26 mouse cellular contexts compared by ENCODE assay signal in the genomic region with DNA sequence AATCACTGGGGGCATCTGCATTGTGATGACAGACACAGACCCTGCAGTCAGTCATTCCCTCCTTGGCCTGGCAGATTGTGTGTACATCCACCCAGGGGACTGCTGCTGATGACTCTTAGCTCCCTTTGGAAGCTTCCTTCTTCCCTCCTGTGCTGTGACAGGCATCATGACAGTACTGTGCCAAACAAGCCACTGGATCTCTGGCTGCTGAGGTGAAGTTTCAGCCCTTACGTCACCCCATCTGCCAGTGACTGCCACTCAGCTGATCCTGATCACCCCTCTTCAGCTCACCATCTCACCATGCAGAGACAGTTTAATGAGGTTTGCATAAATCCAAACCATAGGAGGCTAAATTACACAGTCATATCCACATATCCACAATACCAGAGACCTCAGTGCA.
DNase-seq lines count a peak whose midpoint lies in the region; ATAC-seq and TF ChIP-seq lines count a peak whose summit lies in the region.
"Had no signal": no experiment of that assay in that cellular context is flagged by ENCODE, and none has a peak within 500 bp of the region (broad histone marks: within the 10 kb centered on the region; RNA-seq: fewer than 3 reads in every experiment).

No protein-coding gene starts in this region.

- no peak for TF ChIP-seq CTCF in forebrain, postnatal 0 days (IDR thresholded peaks at IDR 0.05; ENCODE audit: low read depth)
- no peak for TF ChIP-seq CTCF in midbrain, postnatal 0 days (IDR thresholded peaks at IDR 0.05)

- DNase-seq in forebrain, postnatal 0 days: no peak
- no peak for DNase-seq in forebrain, embryonic 11.5 days (ENCODE audit: low spot score)
- peak; percentile 18 for DNase-seq in midbrain, postnatal 0 days (ENCODE audit: low spot score)
- no peak for DNase-seq in kidney, adult 9 months
- DNase-seq: adrenal gland, postnatal 25 days; cerebellum, adult 9-10 months; heart, postnatal 14 days; kidney, adult 8-10 months; kidney, postnatal 14 days; liver; lung, adult 2 months; lung, postnatal 10 days; midbrain, embryonic 14.5 days; retina, postnatal 1 day; right cerebral cortex, postnatal 14 days; thymus, postnatal 4 days had no signal

- no peaks in the 10 kb centered on the region for H3K9me3 ChIP-seq in forebrain, postnatal 0 days (ENCODE audit: low read length)
- H3K9me3 ChIP-seq in forebrain, embryonic 11.5 days (ENCODE audit: control insufficient read depth, low read length): no peaks in the 10 kb centered on the region
- H3K9me3 ChIP-seq in hindbrain, embryonic 16.5 days (ENCODE audit: control insufficient read depth, low read length): no peaks in the 10 kb centered on the region
- no peaks in the 10 kb centered on the region for H3K9me3 ChIP-seq in hindbrain, embryonic 13.5 days
- H3K9me3 ChIP-seq in midbrain, postnatal 0 days (ENCODE audit: low read length): no peaks in the 10 kb centered on the region
- no peaks in the 10 kb centered on the region for H3K9me3 ChIP-seq in midbrain, embryonic 13.5 days
- H3K9me3 ChIP-seq: forebrain, embryonic 12.5 days; neural tube, embryonic 15.5 days had no signal

- peak; percentile 38; the same call in 1 of the 2 replicates for ATAC-seq in forebrain, postnatal 0 days
- no peak for ATAC-seq in forebrain, embryonic 11.5 days (replicated peaks; ENCODE audit: low FRiP score)
- ATAC-seq in hindbrain, embryonic 16.5 days: peak; percentile 78
- no peak for ATAC-seq in hindbrain, embryonic 13.5 days (ENCODE audit: low FRiP score)
- 0 out of 2 replicates have a peak, but pooled peaks have one; percentile 38 for ATAC-seq in midbrain, postnatal 0 days (ENCODE audit: low FRiP score)
- no peak for ATAC-seq in midbrain, embryonic 13.5 days
- ATAC-seq: CD4-positive, CD25-positive, alpha-beta regulatory T cell, adult 4 months; intestine, embryonic 16.5 days had no signal

- H3K4me1 ChIP-seq in forebrain, postnatal 0 days (ENCODE audit: insufficient read depth): no peaks in the 10 kb centered on the region
- no peaks in the 10 kb centered on the region for H3K4me1 ChIP-seq in forebrain, embryonic 11.5 days (replicated peaks; ENCODE audit: control insufficient read depth, insufficient read depth, low read length)
- no peaks in the 10 kb centered on the region for H3K4me1 ChIP-seq in hindbrain, embryonic 16.5 days (ENCODE audit: control insufficient read depth, insufficient read depth, low read depth, low read length)
- no peaks in the 10 kb centered on the region for H3K4me1 ChIP-seq in hindbrain, embryonic 13.5 days (replicated peaks)
- no peaks in the 10 kb centered on the region for H3K4me1 ChIP-seq in midbrain, postnatal 0 days (ENCODE audit: insufficient read depth, low read length)
- H3K4me1 ChIP-seq in midbrain, embryonic 13.5 days (replicated peaks): no peaks in the 10 kb centered on the region
- H3K4me1 ChIP-seq: forebrain, embryonic 12.5 days; neural tube, embryonic 15.5 days had no signal

- peaks cover 9% of the 10 kb centered on the region; the same call in 1 of the 2 replicates for H3K36me3 ChIP-seq in forebrain, postnatal 0 days (ENCODE audit: insufficient read depth)
- H3K36me3 ChIP-seq in forebrain, embryonic 11.5 days (ENCODE audit: control insufficient read depth, insufficient read depth, low read length): no peaks in the 10 kb centered on the region
- H3K36me3 ChIP-seq in hindbrain, embryonic 16.5 days (ENCODE audit: control insufficient read depth, insufficient read depth, low read length): 0 out of 2 replicates have a peak, but pooled peaks cover 4% of the 10 kb centered on the region
- H3K36me3 ChIP-seq in hindbrain, embryonic 13.5 days: no peaks in the 10 kb centered on the region
- H3K36me3 ChIP-seq in midbrain, postnatal 0 days (ENCODE audit: insufficient read depth, low read length): peaks cover 8% of the 10 kb centered on the region; the same call in 1 of the 2 replicates
- H3K36me3 ChIP-seq in midbrain, embryonic 13.5 days: no peaks in the 10 kb centered on the region
- H3K36me3 ChIP-seq: forebrain, embryonic 12.5 days had no signal

- no peak overlapping the region for H3K9ac ChIP-seq in forebrain, postnatal 0 days
- no peak overlapping the region for H3K9ac ChIP-seq in forebrain, embryonic 11.5 days (ENCODE audit: low read length)
- H3K9ac ChIP-seq in hindbrain, embryonic 16.5 days (ENCODE audit: low read depth, low read length): no peak overlapping the region
- H3K9ac ChIP-seq in hindbrain, embryonic 13.5 days: no peak overlapping the region
- H3K9ac ChIP-seq in midbrain, postnatal 0 days (replicated peaks; ENCODE audit: low read length, poor library complexity, severe bottlenecking): no peak overlapping the region
- H3K9ac ChIP-seq in midbrain, embryonic 13.5 days (replicated peaks): no peak overlapping the region
- H3K9ac ChIP-seq: forebrain, embryonic 12.5 days; liver, embryonic 14.5 days; neural tube, embryonic 15.5 days had no signal

- H3K27ac ChIP-seq in forebrain, postnatal 0 days (ENCODE audit: low read depth, low read length): no peak overlapping the region
- no peak overlapping the region for H3K27ac ChIP-seq in forebrain, embryonic 11.5 days (ENCODE audit: low read depth, low read length)
- no peak overlapping the region for H3K27ac ChIP-seq in hindbrain, embryonic 16.5 days (ENCODE audit: low read depth, low read length)
- no peak overlapping the region for H3K27ac ChIP-seq in hindbrain, embryonic 13.5 days
- H3K27ac ChIP-seq in midbrain, postnatal 0 days (ENCODE audit: low read depth, low read length): no peak overlapping the region
- no peak overlapping the region for H3K27ac ChIP-seq in midbrain, embryonic 13.5 days
- H3K27ac ChIP-seq: forebrain, embryonic 12.5 days; liver, embryonic 14.5 days; macrophage; neural tube, embryonic 15.5 days had no signal

- H3K4me2 ChIP-seq in forebrain, postnatal 0 days (ENCODE audit: low read depth): no peak overlapping the region
- no peak overlapping the region for H3K4me2 ChIP-seq in forebrain, embryonic 11.5 days (ENCODE audit: low read depth, low read length, severe bottlenecking)
- H3K4me2 ChIP-seq in hindbrain, embryonic 16.5 days (ENCODE audit: low read length): no peak overlapping the region
- no peak overlapping the region for H3K4me2 ChIP-seq in hindbrain, embryonic 13.5 days
- no peak overlapping the region for H3K4me2 ChIP-seq in midbrain, postnatal 0 days (ENCODE audit: low read depth, low read length, poor library complexity, severe bottlenecking)
- no peak overlapping the region for H3K4me2 ChIP-seq in midbrain, embryonic 13.5 days (replicated peaks)
- H3K4me2 ChIP-seq: forebrain, embryonic 12.5 days; neural tube, embryonic 15.5 days had no signal

- H3K4me3 ChIP-seq in forebrain, postnatal 0 days (ENCODE audit: low read depth, low read length): no peak overlapping the region
- H3K4me3 ChIP-seq in forebrain, embryonic 11.5 days (ENCODE audit: low read depth, low read length): no peak overlapping the region
- H3K4me3 ChIP-seq in hindbrain, embryonic 16.5 days (ENCODE audit: low read length): no peak overlapping the region
- no peak overlapping the region for H3K4me3 ChIP-seq in hindbrain, embryonic 13.5 days
- no peak overlapping the region for H3K4me3 ChIP-seq in midbrain, postnatal 0 days (ENCODE audit: low read depth, low read length)
- no peak overlapping the region for H3K4me3 ChIP-seq in midbrain, embryonic 13.5 days (replicated peaks)
- H3K4me3 ChIP-seq: erythroblast, embryonic 14.5 days; forebrain, embryonic 12.5 days; neural tube, embryonic 15.5 days had no signal

- no peaks in the 10 kb centered on the region for H3K27me3 ChIP-seq in forebrain, postnatal 0 days (ENCODE audit: insufficient read depth, low read length)
- H3K27me3 ChIP-seq in forebrain, embryonic 11.5 days (ENCODE audit: control insufficient read depth, insufficient read depth, low read length): no peaks in the 10 kb centered on the region
- H3K27me3 ChIP-seq in hindbrain, embryonic 16.5 days (replicated peaks; ENCODE audit: control insufficient read depth, insufficient read depth, low read length): no peaks in the 10 kb centered on the region
- no peaks in the 10 kb centered on the region for H3K27me3 ChIP-seq in hindbrain, embryonic 13.5 days
- no peaks in the 10 kb centered on the region for H3K27me3 ChIP-seq in midbrain, postnatal 0 days (ENCODE audit: insufficient read depth, low read length)
- H3K27me3 ChIP-seq in midbrain, embryonic 13.5 days: no peaks in the 10 kb centered on the region
- H3K27me3 ChIP-seq: forebrain, embryonic 12.5 days; neural tube, embryonic 15.5 days had no signal

- 77% methylated on average over 1 of the region's 1 CpGs for WGBS in forebrain, postnatal 0 days
- WGBS in forebrain, embryonic 11.5 days: 92% methylated on average over 1 of the region's 1 CpGs
- WGBS in hindbrain, embryonic 16.5 days: 75% methylated on average over 1 of the region's 1 CpGs
- WGBS in hindbrain, embryonic 13.5 days: 94% methylated on average over 1 of the region's 1 CpGs
- 77% methylated on average over 1 of the region's 1 CpGs for WGBS in midbrain, postnatal 0 days
- WGBS in midbrain, embryonic 13.5 days: 92% methylated on average over 1 of the region's 1 CpGs

Comparison
In these comparisons a context has a peak if more than half of its experiments do, and no peak if none do; other contexts are left out.
1. ATAC-seq: peak in forebrain, postnatal 0 days (single experiment), hindbrain, embryonic 16.5 days (single experiment) and midbrain, postnatal 0 days (single experiment); none in forebrain, embryonic 11.5 days (single experiment), hindbrain, embryonic 13.5 days (single experiment) and midbrain, embryonic 13.5 days (single experiment).